Mouse (Mus musculus): ENCODE measurements around the gene Slc7a5.

Slc7a5 gene

DNA sequence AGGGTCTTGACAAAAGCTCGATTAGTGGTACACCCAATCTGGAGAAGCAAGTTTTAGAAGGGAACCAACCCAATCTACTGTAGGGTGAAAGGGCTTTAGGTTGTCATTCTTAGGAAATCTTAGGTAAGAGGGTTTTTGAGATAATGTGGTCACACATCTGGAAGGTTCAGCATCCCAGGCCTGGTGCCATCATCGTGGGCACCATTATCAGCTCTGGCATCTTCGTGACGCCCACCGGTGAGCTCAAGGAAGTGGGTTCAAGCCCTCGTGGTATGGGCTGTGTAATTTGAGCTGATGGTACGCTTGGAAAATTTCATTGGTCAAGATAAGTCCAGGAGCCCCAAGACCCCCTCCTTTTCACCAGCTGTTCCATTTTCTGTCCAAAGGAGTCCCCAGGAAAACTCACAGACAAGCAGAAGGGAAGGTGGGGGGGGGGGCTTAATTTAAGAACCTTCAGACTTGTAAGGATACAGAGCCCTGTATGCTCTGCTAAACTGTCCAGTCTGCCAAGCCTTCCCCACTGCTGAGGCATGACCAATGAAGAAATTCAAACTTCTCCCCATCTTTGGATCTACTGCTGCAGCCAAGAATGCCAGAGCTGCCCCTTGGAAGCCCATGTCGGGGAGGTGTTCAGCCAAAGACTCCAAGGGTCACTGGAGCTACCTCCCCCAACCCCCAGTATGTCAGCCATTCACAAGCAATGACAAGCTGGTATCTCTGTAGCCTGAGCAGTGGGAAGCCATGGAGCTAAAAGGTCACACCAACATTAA lies 1.1 kb upstream of the Slc7a5 start:
- no peak for DNase-seq (ENCODE audit: low read depth in 1 of 2, low spot score in 2 of 2)

DNA sequence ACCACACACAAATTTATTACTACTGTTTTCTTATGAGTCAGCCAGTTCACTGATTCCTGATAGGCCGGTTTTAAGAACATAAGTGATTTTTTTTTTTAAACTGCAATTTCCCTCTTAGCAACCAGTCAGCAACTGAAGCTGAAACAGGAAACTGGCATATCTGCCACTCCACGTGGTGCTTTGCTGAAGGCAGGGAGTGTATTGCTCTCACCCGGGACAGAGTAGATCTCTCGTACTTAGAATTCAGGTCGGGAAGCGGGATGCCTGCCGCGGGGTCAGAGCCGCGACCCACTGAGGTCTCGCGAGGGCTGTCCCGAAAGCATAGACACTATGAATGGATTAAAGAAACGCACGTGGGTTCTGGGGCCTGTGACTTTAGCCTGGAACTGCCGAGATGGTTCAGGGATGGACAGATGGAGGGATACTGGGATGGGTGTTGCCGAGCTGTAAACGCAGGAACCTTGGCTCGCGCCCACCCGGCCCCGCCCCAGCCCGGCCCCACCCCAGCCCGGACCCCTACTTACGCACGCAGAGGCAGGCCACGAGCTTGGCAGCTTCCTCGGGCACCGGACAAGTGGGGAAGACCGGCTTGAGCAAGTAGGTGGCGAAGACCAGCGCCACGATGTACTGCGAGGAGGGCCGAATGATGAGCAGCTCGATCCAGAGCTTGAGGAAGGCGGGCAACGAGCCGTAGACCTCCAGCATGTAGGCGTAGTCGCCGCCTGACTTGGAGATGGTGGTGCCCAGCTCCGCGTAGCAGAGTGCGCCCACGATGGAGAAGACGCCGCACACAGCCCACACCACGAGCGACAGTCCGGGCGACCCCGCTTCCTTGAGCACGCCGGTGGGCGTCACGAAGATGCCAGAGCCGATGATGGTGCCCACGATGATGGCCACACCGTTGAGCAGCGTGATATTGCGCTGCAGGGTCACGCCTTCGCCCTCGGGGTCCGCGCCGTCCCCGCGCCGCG lies 667 bp downstream of the Slc7a5 start:
- peak in 1 of 2 experiments; percentile 31 for DNase-seq (ENCODE audit: low read depth in 1 of 2, low spot score in 2 of 2)

GRCm38 (mm10) chr8:121905864-121906263 lies 1.6 kb downstream of the Slc7a5 start:
- DNase-seq (ENCODE audit: low read depth in 1 of 2, low spot score in 2 of 2), result no peak

GRCm38 (mm10) chr8:121905420-121905819 lies 2.1 kb downstream of the Slc7a5 start:
- DNase-seq (ENCODE audit: low read depth in 1 of 2, low spot score in 2 of 2), result no peak

DNA sequence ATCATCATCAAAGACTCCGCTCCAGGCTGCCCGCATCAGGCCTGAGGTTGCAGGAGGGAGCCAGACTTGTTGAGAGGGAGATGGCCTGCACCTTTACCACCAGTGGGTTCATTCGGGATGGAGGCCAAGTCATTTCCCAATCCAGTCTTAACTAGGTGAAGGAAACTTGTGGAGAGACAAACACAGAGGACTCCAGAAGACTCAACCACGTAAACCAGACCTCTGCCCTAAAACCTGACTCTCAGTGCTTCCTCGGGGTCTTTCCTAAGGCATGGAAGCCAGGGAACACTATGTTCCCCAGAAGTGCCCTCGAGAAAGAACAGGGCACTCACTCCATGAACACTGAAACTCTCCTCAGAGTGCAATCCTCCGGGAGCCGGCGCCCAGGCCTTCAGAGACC lies 2.5 kb downstream of the Slc7a5 start:
- DNase-seq (ENCODE audit: low read depth in 1 of 2, low spot score in 2 of 2), result no peak

- no peak for DNase-seq (ENCODE audit: low read depth in 1 of 2, low spot score in 2 of 2)
Observed at GRCm38 (mm10) chr8:121903977-121904376, 3.5 kb downstream of the Slc7a5 start.

DNA sequence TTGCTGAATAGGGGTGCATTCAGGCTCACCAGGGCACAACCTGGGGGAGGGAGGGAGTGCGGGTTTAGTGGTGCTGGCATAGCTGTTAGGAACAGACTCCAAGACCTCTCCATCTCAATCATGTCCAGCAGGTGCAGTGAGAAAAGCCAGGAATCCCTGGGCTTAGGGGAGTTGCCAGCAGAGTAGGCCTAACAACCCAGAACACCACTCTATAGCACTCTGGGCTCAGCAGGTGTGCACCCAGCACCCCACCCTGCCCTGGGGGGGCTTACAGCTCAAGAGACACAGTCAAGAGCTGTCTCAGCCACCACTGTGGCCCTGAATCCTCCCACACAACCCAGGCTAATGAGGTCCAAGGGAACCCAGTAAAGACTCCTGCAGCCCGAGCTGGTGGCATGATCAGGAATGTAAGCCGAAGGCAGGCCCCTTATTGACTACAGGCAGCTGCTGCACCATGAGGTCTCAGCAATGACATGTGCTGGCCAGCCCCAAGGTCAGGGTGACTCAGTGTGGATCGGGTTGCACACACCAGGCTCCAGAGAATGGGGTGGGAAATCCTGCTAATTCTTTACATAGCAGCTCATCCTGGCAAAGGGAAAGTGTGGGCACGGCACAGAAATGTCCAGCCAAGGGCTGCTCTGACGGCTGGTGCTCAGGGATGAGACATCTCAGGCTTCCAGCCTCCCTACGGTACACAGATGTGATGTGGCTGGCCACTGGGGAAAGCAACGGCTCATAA lies 5.8 kb downstream of the Slc7a5 start:
- no peak for DNase-seq (ENCODE audit: low read depth in 1 of 2, low spot score in 2 of 2)

GRCm38 (mm10) chr8:121899180-121900044 lies 8.1 kb downstream of the Slc7a5 start:
- no peak for DNase-seq (ENCODE audit: low read depth in 1 of 2, low spot score in 2 of 2)

GRCm38 (mm10) chr8:121898401-121898931 lies 9.0 kb downstream of the Slc7a5 start:
- DNase-seq (ENCODE audit: low read depth in 1 of 2, low spot score in 2 of 2), result peak; percentile 65 to 78

- DNase-seq (ENCODE audit: low read depth in 1 of 2, low spot score in 2 of 2), result no peak
Observed at GRCm38 (mm10) chr8:121897871-121898381, 9.6 kb downstream of the Slc7a5 start.

DNA sequence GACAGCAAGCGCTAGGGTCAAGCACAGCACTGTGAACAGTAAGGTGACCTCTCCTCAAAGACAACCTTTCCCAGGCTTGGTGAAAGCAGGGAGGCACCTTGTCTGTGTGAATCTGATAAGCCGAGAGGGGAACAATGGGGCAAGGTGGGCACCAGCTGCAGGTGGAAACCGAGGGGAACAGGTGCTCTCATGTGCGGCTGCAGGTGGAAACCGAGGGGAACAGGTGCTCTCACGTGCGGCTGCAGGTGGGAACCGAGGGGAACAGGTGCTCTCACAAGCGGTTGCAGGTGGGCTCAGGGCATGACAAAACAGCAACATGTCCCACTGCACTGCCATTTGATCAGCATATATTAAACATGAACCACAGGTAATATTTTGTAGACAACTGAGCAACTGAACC lies 10.3 kb downstream of the Slc7a5 start:
- no peak for DNase-seq (ENCODE audit: low read depth in 1 of 2, low spot score in 2 of 2)

GRCm38 (mm10) chr8:121896476-121897145 lies 10.9 kb downstream of the Slc7a5 start:
- no peak for DNase-seq (ENCODE audit: low read depth in 1 of 2, low spot score in 2 of 2)

DNA sequence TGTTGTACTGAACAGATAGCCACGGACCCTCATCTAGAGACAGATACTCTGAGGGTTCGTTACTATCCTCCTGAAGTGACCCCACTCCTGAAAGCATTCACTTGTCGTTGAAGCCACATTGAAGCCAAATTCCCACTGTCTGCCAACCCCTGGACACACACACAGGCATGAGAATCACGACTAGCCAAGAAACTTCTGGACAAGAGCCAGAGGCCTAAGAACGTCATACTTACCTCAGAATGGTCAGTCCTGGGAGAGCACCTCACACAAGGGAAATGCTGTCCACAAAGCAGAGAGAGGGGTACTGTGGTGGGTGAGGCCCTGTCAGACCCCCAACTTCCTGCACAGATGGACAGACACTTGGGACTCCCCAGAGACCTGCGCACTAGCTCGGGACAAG lies 11.6 kb downstream of the Slc7a5 start:
- DNase-seq (ENCODE audit: low read depth in 1 of 2, low spot score in 2 of 2), result no peak

GRCm38 (mm10) chr8:121892875-121893274 lies 14.6 kb downstream of the Slc7a5 start:
- DNase-seq (ENCODE audit: low read depth in 1 of 2, low spot score in 2 of 2), result no peak

DNA sequence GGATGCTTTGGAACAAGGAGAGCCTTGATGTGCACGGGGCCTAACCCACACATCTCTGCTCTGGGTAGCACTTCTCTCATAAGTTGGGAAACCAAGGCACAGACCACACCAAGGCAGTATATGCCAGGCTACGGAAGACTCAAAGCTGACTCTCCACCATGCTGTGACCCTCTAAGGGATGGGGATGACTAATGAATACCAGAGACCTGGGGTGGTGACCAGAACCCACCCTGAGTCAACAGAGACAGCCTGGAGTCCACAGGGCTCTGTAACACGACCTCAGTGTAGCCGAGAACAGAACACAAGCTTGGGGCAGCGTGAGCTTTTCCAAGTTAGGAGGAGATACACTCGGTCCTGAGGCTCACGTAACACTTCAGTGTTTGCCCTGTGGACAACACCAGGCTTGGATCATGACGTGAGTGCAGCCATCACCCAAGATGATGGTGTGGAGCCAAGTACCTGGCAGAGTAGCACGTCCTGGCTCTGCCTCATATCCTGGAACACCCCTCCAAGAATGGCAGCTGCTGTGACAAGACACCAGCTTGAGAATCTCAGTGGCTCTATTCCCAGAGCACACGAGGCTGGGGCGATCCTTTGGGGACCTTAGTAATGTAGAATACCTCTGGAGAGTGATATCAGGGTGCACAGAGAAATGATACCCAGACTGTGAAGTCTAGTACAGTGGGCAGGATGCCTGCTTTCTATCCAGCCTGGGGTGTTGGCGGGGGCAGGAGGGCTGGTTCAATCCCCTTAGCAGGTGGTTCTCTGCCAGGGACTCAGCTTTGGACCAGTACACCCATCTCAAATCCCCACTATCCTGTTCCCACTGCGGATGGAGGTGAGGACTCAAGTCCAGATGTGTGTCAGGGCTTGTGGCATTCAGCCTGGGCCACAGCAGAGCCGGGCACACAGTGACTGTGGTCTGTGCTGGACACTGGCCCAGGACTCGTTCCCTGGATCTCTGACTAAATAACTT lies 17.4 kb downstream of the Slc7a5 start:
- no peak for DNase-seq (ENCODE audit: low read depth in 1 of 2, low spot score in 2 of 2)

GRCm38 (mm10) chr8:121889317-121889716 lies 18.2 kb downstream of the Slc7a5 start:
- no peak for DNase-seq (ENCODE audit: low read depth in 1 of 2, low spot score in 2 of 2)

DNA sequence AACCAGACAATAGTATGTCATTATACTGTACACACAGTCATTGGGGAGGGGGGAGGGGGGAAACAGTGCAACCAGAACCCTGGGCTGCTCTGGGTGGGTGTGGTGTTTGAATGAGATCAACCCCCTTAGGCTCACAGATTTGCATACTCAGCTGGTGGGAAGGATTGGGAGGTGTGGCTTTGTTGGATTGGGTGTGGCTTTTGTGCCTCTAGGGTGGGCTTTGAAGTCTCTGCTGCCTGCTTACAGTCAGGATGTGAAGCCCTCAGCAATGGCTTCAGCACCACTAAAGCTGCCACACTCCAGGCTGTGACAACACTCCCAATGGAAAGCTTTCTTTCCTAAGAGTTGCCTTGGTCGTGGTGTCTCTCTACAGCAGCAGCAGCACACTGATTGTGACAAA lies 19.9 kb downstream of the Slc7a5 start:
- no peak for DNase-seq (ENCODE audit: low read depth in 1 of 2, low spot score in 2 of 2)

DNA sequence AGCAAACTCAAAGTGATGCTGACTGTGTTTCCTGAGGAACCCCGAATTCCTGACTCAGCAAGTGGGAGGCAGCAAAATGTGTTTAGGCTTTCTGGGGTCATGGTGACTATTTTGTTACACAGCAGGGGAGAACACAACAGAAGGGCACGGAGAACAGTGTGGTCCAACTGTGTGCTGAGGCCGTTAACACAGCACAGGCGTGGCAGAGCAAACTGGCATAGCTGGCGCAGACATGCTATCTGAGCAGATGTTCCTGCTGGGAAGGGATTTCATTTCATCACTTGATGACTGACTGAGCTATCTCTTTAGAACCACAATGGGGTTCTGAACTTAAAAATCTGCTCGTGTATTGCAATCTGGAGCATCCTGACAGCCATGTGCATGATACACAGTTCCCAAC lies 22.1 kb downstream of the Slc7a5 start:
- DNase-seq (ENCODE audit: low read depth in 1 of 2, low spot score in 2 of 2), result no peak

Measured in monocyte, adult 2 months (primary cell).